Mouse (Mus musculus) thymus, adult 2 months (tissue): ENCODE measurements at regions not wholly inside any gene's neighbourhood (a gene's known extent, or its start where the extent isn't known, plus 50 kb on each side); places are given as distances from the start of the nearest gene placed in this dataset.

Source experiments
- CTCF ChIP-seq: fragments of 200-500 bp; IDR thresholded peaks from 2 replicates; pipeline ENCODE4 v1.5.1; 2012; ENCODE audit warnings: mild to moderate bottlenecking, control low read depth, low read length, moderate library complexity, borderline replicate concordance; ENCODE audit not compliant: control insufficient read depth, poor library complexity, insufficient read depth; ENCODE audit errors: extremely low read depth
- POLR2A ChIP-seq: fragments of 200-500 bp; IDR thresholded peaks from 2 replicates; pipeline ENCODE4 v1.6.1; 2012; ENCODE audit warnings: mild to moderate bottlenecking, low read length, control low read depth, moderate library complexity; ENCODE audit not compliant: control insufficient read depth, poor library complexity, insufficient read depth; ENCODE audit errors: extremely low read depth

DNA sequence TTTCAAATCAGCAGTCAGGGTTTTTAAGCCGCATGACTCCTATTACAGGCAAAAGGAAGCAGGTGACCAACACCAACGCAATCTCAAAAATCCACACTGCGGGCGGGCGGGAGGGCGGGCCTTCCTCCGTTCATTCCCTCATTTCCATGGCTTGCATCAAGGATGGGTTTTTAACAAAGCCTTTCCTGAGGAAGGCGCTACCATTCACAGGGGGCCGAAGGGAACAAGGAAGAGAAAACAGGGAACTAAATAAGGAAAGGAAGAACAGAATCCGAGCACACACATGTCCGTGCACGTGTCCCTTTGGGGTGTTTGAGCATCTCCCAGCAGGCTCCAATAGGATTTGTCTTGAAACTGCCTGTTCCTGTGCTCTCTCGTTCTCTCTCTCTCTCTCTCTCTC, 421.0 kb upstream of the Jarid2 start:
- TF ChIP-seq CTCF (no peak), POLR2A (no peak)
